Mouse (Mus musculus): ENCODE measurements around the gene Trem2. TPM values are rescaled to one million over a fixed set of nuclear protein-coding genes. Genes with fewer than 3 reads are reported as not detected.
A peak's percentile ranks its signal among the peaks of the same experiment; 100 is the strongest.
"Not testable (repeated sequence)": the region's sequence is repeated elsewhere in the genome, so short reads cannot be mapped to it uniquely, and the experiment has no call there.

Gene Trem2
- total RNA-seq, 4 experiments from 2014 or later: 0.80 to 0.97 (median 0.97) TPM; not detected in 1

- no peak for DNase-seq (ENCODE audit: low spot score in 2 of 2)
Observed at GRCm38 (mm10) chr17:48347287-48347686, 1.1 kb downstream of the Trem2 start.

DNA sequence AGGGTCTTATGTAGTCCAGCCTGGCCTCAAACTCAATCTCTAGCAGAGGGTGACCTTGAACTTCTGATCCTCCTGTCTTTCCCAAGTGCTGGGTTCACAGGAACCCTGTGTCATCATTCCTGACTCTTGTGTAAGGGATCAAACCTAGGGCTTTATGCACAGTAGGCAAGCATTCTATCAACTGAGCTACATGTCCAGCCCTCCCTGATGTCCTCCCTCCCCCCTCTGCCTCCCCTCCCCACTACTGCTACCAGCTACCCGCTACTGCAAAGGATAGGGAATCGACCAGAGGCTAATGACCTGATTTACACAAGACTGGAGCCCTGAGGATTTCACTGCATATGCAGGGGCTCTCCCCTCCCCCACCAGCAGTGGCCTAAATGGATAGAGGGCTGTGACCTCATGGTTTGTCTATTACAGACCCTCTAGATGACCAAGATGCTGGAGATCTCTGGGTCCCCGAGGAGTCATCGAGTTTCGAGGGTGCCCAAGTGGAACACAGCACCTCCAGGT lies 4.5 kb downstream of the Trem2 start:
- DNase-seq (ENCODE audit: low spot score in 2 of 2): no peak

DNA sequence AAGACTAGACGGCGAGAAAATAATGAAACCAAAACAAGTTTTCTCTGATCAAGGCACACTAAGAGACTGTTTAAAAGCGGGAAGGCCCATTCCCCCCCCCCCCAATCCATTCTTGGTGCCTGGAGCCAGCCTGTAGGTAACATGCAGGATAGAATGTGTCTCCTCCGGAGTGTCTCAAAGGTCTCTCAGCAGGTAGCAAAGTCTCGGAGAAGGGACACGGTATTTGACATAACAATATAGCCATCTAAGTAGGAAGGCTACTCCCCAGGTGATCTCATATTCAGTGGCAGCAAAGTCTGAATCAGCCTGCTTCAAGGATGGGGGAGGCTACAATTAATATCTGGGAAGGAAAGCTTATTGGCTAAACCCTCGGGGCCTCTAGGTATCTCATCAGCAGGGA lies 6.8 kb downstream of the Trem2 start:
- DNase-seq (ENCODE audit: low spot score in 2 of 2): not testable (repeated sequence)

DNA sequence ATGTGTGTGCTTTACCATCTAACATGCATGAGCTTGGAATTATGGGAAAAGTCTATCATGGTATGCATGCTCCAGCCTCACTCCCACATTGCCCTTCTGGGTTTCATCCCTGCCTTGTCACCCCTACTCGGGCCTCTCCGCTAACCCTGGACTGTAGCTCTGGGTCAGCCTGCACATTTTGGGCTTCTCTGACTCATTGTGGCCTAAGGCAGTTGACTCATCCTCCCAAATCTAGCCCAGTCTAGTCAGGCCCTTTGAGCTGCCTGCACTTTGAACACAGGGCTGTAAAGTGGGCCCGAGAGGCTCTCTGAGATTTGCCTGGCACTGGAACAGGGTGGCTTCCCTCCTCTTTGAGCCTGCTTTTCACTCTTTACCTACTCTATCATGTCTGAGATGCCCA lies 9.6 kb downstream of the Trem2 start:
- no peak for DNase-seq (ENCODE audit: low spot score in 2 of 2)

GRCm38 (mm10) chr17:48357892-48358291 lies 11.7 kb downstream of the Trem2 start:
- no peak for DNase-seq (ENCODE audit: low spot score in 2 of 2)

DNA sequence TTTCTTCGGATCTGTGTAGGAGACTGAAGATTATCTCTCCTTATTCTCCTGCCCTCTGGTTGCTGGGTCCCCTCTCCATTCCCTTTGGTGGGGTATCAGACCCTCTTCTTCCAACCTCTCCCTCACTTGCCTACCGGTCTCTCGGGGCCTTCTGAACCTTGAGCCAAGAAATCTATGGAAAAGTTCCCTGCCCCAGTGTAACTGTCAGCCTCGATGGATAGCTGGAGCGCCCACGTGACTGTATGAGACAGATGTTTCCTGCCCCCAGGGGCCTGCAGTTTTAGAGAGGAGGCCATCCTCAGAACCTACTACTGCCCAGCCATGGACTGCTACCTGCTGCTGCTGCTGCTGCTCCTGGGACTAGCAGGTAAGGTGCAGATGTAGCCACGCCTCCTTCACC lies 13.4 kb downstream of the Trem2 start, which contains the start of gene Treml1:
TSS of gene Treml1 (plus strand) at position 301 of the 400 bp plus-strand sequence.
- DNase-seq (ENCODE audit: low spot score in 2 of 2): no peak

DNA sequence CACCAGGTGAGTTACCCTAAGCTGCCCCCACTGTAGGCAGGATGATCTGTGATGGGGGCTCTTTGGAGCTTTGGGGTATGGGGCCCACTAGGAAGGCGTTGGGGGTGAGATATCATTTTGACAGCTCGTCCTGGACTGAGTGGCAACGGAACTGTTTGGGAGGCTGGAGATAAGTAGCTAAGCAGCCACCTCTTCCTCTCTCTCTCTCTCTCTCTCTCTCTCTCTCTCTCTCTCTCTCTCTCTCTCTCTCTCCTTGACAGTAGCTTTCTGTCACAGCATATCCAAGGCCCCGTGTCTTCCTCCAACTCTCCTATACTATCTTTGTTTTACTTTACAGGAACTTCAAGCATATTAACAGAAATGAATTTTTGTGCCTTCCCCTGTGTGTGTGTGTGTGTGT lies 14.3 kb downstream of the Trem2 start:
- no peak for DNase-seq (ENCODE audit: low spot score in 2 of 2)

GRCm38 (mm10) chr17:48362346-48362745 lies 16.1 kb downstream of the Trem2 start:
- no peak for DNase-seq (ENCODE audit: low spot score in 2 of 2)

- peak in 1 of 2 experiments; percentile 27 for DNase-seq (ENCODE audit: low spot score in 2 of 2)
Observed at GRCm38 (mm10) chr17:48362966-48363365, 16.8 kb downstream of the Trem2 start.

DNA sequence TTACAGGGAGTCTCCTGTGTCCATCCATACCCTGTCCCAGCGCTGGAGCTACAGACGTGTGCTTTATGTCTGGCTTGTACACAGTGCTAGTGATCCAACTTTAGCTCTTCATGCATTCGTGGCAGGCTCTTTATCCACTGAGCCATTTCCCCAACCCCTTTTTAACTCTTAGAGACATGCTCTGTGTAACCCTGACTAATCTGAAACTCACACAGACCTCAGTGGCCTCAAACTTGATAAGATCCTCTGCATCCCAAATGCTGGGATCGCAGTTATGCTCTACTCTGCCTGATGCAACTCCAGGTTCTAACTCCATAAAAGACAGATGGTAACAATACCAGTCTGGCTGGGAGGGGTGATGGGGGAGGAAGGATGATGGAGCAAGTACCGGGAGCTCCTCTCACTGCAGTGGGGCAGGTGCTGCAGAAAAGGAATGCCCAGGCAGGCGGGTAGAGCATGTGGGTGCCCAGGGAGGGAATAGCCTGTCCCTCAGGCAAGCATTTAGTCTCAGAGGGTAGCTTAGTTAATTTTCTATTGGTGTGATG lies 17.3 kb downstream of the Trem2 start:
- DNase-seq (ENCODE audit: low spot score in 2 of 2): no peak

GRCm38 (mm10) chr17:48365511-48366155 lies 19.4 kb downstream of the Trem2 start:
- DNase-seq (ENCODE audit: low spot score in 2 of 2): no peak

DNA sequence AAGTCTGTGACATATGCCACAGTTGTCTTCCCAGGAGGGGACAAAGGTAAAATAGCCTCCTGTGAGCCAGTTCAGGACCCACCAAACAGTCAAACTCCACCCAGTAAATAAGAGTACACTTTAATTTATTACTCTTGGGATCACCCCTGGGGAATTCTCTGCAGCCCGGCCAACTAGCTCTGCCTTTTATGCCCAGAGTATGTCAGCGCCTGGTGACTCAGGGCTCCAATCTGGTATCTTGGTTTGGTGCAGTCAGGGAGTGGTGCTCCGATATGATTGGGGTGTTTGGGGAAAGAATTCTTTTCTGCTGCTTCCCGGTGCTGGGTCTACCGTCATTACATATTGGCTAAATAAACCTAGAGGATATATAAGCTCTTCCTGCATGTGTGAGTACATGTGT lies 20.6 kb downstream of the Trem2 start:
- no peak for DNase-seq (ENCODE audit: low spot score in 2 of 2)

DNA sequence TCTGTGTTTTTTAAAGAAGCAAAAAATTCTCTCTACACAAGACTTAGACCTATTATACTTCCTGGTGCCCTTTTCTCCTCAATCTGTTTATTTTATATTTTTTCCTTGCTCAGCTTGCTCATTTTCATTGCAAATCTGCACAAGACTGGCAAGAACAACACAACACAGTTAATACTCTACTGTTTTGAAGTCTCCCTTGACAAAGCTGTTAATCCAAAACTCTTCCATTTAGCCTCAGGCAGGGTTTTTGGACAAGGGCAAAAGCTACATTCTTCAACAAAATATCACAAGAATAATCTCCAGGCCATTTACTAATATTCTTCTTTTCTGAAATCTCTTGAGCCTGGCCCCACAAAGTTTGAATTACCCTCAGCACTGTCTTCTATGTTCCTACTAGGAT lies 25.4 kb downstream of the Trem2 start:
- DNase-seq (ENCODE audit: low spot score in 2 of 2): no peak

- no peak for DNase-seq (ENCODE audit: low spot score in 2 of 2)
Observed at GRCm38 (mm10) chr17:48372987-48373386, 26.8 kb downstream of the Trem2 start.

GRCm38 (mm10) chr17:48376102-48376501 lies 29.9 kb downstream of the Trem2 start:
- no peak for DNase-seq (ENCODE audit: low spot score in 2 of 2)

GRCm38 (mm10) chr17:48379050-48379449 lies 32.8 kb downstream of the Trem2 start:
- DNase-seq (ENCODE audit: low spot score in 2 of 2): no peak

DNA sequence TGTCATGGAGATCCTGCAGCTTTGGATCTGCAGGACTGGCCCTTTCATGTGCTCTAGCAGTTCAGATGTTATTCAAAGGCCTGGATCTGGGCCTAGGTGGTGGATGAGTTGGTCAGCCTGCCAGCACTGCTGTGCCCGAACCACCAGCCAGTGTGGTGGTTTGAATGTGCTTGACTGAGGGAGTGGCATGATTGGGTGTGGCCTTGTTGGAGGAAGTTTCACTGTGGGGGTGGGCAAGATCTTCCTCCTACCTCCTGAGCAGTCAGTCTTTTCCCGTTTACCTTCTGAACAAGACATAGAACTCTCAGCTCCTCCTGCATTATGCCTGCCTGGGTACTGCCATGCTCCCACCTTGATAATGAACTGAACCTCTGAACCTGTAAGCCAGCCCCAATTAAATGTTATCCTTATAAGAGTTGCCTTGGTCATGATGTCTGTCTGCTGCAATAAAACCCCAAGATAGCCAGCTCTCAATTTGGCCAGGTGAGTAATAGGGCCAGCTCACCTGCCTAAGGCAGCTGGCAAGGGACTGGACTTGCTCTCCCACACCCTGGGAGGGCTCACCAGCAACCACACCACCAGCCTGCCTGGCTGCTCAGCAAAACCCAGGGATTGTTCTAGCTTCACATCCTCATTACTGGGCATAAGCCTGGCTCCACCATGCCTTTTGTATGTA lies 39.7 kb downstream of the Trem2 start:
- no peak for DNase-seq (ENCODE audit: low spot score in 2 of 2)

GRCm38 (mm10) chr17:48388666-48389065 lies 42.5 kb downstream of the Trem2 start:
- DNase-seq (ENCODE audit: low spot score in 2 of 2): no peak

GRCm38 (mm10) chr17:48389442-48389841 lies 43.2 kb downstream of the Trem2 start:
- DNase-seq (ENCODE audit: low spot score in 2 of 2): no peak

DNA sequence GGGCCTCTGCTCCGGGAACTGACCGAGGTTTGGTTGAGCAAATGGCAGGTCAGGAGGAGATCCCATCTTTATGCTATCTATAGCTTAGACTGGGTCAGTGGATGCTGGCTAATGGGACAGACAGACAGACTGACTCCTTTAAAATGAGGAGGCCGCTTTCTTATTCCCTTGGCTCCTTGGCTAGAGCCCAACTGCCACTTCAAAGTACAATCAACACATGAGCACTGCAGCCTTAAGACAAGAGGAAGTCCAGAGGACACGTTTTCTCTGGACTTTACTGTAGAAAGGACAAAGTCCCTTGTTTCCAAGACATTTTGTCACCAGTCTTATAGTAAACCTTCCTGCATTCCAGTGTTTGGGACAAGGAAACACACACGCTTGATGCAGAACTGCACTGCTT lies 45.2 kb downstream of the Trem2 start:
- DNase-seq (ENCODE audit: low spot score in 2 of 2): no peak

- no peak for DNase-seq (ENCODE audit: low spot score in 2 of 2)
Observed at GRCm38 (mm10) chr17:48392616-48393015, 46.4 kb downstream of the Trem2 start.

DNA sequence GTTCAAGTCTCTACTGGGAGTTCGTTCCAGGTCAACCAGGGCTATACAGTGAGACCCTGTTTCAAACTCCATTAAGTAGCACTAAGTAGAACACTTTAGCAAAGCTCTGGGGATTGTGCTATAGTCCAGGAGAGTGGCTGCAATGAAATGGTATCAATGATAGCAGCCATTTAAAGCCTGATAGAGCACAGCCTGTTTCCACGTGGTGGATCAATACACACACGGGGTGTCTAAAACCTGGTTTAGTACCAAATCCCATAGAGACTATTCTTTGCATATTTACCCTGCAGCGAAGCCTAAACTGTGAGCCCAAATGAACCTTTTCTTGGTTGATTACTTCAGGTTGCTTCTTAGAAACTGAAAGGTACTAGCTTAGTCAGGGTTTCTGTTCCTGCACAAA lies 55.5 kb downstream of the Trem2 start:
- no peak for DNase-seq (ENCODE audit: low spot score in 2 of 2)

DNA sequence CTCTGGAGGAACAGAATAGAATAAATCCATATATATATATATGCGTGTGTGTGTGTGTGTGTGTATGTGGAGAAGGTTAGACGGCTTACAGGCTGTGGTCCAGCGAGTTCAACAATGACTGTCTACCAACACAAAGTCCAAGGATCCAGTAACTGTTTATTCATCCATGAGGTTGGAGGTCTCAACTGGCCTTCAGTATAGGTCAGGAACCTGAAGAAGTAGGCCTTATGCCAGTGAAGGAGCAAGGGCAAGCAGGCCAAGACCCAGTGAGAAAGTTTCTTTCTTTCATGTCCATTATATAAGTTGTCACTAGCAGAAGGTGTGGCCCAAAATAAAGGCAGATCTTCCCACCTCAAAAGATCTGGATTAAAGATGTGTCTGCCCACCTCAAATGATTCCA lies 56.5 kb downstream of the Trem2 start:
- DNase-seq (ENCODE audit: low spot score in 2 of 2): no peak

Data from gastrocnemius, adult 8-10 months (tissue).